Mouse (Mus musculus) ES-Bruce4 (cell line): ENCODE measurements at regions not wholly inside any gene's neighbourhood (a gene's known extent, or its start where the extent isn't known, plus 50 kb on each side); places are given as distances from the start of the nearest gene placed in this dataset.

ENCODE experiments used
- CTCF ChIP-seq: IDR thresholded peaks from one replicate; pipeline ENCODE4 v1.8.1; 2011; ENCODE audit warnings: low read depth, low read length
- POLR2A ChIP-seq: IDR thresholded peaks from one replicate; pipeline ENCODE4 v1.8.1; 2011; ENCODE audit warnings: low read length; ENCODE audit not compliant: insufficient read depth

DNA sequence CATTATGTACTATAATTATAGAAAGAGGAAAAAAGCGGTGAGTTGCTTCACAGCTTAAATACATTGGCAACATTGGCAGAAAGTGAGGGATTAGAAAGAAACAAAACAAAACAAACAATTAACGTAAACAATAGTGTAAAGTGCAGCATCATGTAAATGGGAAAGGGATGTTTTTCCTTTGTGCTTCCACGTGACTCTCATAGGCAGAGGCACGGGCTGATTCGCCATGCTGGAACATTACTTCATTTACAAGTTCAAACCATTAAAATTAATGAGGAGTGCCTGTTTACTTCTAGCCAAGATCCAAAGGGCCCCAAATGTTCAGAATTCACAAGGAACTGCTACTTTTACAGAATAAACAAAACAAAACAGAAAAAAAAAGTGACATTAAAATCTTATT, 1593.4 kb upstream of the Tenm2 start:
- TF ChIP-seq CTCF (no peak), POLR2A (no peak)
